Mouse (Mus musculus): ENCODE results near the gene Nek6. TPM values are rescaled to one million over a fixed set of nuclear protein-coding genes. Genes with fewer than 3 reads are reported as not detected.
A peak's percentile ranks its signal among the peaks of the same experiment; 100 is the strongest.

Gene Nek6
- polyA plus RNA-seq, 1 experiment, result 27.6 TPM

DNA sequence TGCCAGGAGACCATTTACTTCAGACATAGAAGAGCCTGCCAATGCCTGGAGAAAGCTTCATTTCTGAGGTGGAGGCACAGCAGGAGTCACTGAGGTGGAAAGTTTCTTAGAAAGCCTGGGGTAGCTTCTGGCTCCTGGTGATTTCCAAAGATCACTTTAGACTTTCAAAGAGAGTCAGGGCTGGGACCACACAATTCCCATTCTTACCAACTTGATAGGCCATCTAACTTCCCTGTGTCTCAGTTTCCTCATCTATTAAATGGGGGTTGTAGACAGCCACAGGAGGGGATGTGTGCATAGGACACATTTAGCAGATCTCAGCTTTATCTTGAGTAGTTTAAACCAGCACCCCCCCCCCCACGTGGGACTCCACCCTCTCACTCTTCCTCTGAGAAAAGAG lies 30.9 kb downstream of the Nek6 start:
- TF ChIP-seq POLR2A (IDR thresholded peaks at IDR 0.05; ENCODE audit: borderline replicate concordance, extremely low read depth, low read depth, low read length), result no peak
- no peak for TF ChIP-seq CTCF (IDR thresholded peaks at IDR 0.05; ENCODE audit: insufficient read depth, low read length)
- no peak overlapping the region for H3K4me3 ChIP-seq (replicated peaks; ENCODE audit: extremely low read depth, low read depth, low read length)
- H3K4me1 ChIP-seq (ENCODE audit: control insufficient read depth, insufficient read depth, low read length), result peaks cover 18% of the 10 kb centered on the region
- DNase-seq, result no peak
- WGBS, result 13% methylated on average over 1 of the region's 1 CpGs

- DNase-seq, result no peak
- TF ChIP-seq POLR2A (IDR thresholded peaks at IDR 0.05; ENCODE audit: borderline replicate concordance, extremely low read depth, low read depth, low read length) (no peak), CTCF (IDR thresholded peaks at IDR 0.05; ENCODE audit: insufficient read depth, low read length) (no peak)
- no peak overlapping the region for H3K4me3 ChIP-seq (replicated peaks; ENCODE audit: extremely low read depth, low read depth, low read length)
- H3K4me1 ChIP-seq (ENCODE audit: control insufficient read depth, insufficient read depth, low read length), result peaks cover 18% of the 10 kb centered on the region
- WGBS, result 90% methylated on average over 2 of the region's 2 CpGs
Observed at GRCm38 (mm10) chr2:38543158-38543557, 31.7 kb downstream of the Nek6 start.

DNA sequence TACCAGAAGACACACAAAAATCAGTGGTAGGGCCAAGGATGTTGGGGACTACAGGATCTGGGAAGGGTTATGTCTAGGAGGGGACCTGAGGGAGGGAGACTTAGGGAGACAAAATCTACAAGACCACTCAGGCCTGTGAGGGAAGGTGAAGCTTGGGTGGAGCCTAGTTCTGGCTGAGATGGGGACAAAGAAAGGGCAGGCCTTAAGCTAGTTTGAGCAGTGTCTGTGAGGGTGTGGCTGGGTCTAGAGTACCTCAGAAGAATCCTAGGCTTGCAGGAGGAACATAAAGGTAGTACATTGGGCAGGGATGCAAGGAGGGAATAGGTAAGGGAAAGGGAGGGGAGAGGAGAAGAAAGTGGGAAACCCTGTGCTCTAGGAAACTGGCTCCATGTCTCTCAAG lies 32.9 kb downstream of the Nek6 start:
- Histone ChIP-seq H3K4me3 (replicated peaks; ENCODE audit: extremely low read depth, low read depth, low read length) (no peak overlapping the region), H3K4me1 (ENCODE audit: control insufficient read depth, insufficient read depth, low read length) (peaks cover 18% of the 10 kb centered on the region)
- no peak for TF ChIP-seq CTCF (IDR thresholded peaks at IDR 0.05; ENCODE audit: insufficient read depth, low read length)
- no peak for TF ChIP-seq POLR2A (IDR thresholded peaks at IDR 0.05; ENCODE audit: borderline replicate concordance, extremely low read depth, low read depth, low read length)
- DNase-seq, result no peak

GRCm38 (mm10) chr2:38544982-38545381 lies 33.5 kb downstream of the Nek6 start:
- 58% methylated on average over 6 of the region's 6 CpGs for WGBS
- no peak for DNase-seq
- H3K4me3 ChIP-seq (replicated peaks; ENCODE audit: extremely low read depth, low read depth, low read length), result no peak overlapping the region
- TF ChIP-seq CTCF (IDR thresholded peaks at IDR 0.05; ENCODE audit: insufficient read depth, low read length), result no peak
- TF ChIP-seq POLR2A (IDR thresholded peaks at IDR 0.05; ENCODE audit: borderline replicate concordance, extremely low read depth, low read depth, low read length), result no peak
- H3K4me1 ChIP-seq (ENCODE audit: control insufficient read depth, insufficient read depth, low read length), result peaks cover 18% of the 10 kb centered on the region

GRCm38 (mm10) chr2:38545706-38546105 lies 34.3 kb downstream of the Nek6 start:
- TF ChIP-seq POLR2A (IDR thresholded peaks at IDR 0.05; ENCODE audit: borderline replicate concordance, extremely low read depth, low read depth, low read length), result no peak
- no peak for TF ChIP-seq CTCF (IDR thresholded peaks at IDR 0.05; ENCODE audit: insufficient read depth, low read length)
- H3K4me3 ChIP-seq (replicated peaks; ENCODE audit: extremely low read depth, low read depth, low read length), result no peak overlapping the region
- DNase-seq, result no peak

GRCm38 (mm10) chr2:38546222-38546621 lies 34.8 kb downstream of the Nek6 start:
- 27% methylated on average over 6 of the region's 6 CpGs for WGBS
- Histone ChIP-seq H3K4me3 (replicated peaks; ENCODE audit: extremely low read depth, low read depth, low read length) (no peak overlapping the region), H3K4me1 (ENCODE audit: control insufficient read depth, insufficient read depth, low read length) (peaks cover 18% of the 10 kb centered on the region)
- no peak for TF ChIP-seq POLR2A (IDR thresholded peaks at IDR 0.05; ENCODE audit: borderline replicate concordance, extremely low read depth, low read depth, low read length)
- no peak for TF ChIP-seq CTCF (IDR thresholded peaks at IDR 0.05; ENCODE audit: insufficient read depth, low read length)
- DNase-seq, result peak; percentile 56

More at GRCm38 (mm10) chr2:38545706-38546105, 34.3 kb downstream of the Nek6 start:
- H3K4me1 ChIP-seq (ENCODE audit: control insufficient read depth, insufficient read depth, low read length), result peaks cover 18% of the 10 kb centered on the region

DNA sequence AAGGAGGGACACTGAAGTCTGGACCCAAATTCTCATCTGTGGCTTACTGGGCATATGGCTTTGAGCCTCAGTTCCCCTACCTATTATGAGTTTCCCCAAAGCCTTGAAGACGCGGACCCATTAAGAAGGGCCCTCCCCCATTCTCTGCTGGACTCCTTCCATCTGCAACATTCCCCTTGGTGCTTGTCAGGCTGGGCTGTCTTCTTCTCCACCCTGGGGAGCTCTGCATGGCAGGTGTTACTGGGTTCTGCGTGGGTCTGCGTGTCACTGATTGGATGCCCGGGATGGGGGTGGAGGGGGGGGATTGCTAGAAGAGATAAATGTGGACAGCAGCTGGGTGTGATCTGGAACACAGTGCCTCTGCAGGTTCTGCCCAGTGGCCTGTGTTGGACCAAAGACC lies 35.3 kb downstream of the Nek6 start:
- WGBS, result 54% methylated on average over 5 of the region's 5 CpGs
- TF ChIP-seq POLR2A (IDR thresholded peaks at IDR 0.05; ENCODE audit: borderline replicate concordance, extremely low read depth, low read depth, low read length), result no peak
- no peak for TF ChIP-seq CTCF (IDR thresholded peaks at IDR 0.05; ENCODE audit: insufficient read depth, low read length)
- DNase-seq, result no peak
- no peak overlapping the region for H3K4me3 ChIP-seq (replicated peaks; ENCODE audit: extremely low read depth, low read depth, low read length)
- peaks cover 18% of the 10 kb centered on the region for H3K4me1 ChIP-seq (ENCODE audit: control insufficient read depth, insufficient read depth, low read length)

DNA sequence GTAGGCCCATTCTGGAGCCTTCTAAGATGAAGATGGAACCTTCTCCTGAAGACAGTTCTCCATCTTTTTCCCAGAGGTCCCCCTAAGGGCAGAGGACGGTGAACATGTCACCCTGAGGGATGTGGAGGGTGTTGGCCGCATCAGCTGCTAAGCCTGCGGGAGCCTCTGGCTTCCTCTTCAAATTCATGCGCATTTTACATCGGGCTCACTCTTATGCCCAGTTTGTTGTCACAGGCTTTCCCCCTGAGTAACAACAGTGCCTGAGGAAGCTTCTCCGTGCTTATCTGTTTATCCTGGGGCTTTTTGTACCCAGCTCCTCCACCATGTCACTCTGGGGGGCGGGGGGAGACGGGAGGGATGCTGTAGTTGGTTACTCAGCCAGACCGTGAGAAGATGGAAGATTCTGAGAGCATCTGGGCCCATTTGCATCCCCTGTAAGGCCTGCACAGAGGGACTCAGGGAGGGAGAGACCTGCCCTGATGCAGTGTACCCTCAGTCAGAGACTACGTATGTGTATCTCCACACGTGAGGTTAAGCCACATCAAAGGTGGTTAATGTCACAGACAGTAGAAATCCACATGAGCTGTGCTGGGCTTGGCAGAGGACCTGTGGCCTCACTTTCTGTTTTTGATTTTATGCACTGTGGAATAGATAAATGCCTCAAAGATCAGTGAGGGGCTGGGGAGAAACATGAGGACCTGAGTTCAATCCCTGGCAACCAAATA lies 36.5 kb downstream of the Nek6 start:
- H3K4me3 ChIP-seq (replicated peaks; ENCODE audit: extremely low read depth, low read depth, low read length), result no peak overlapping the region
- TF ChIP-seq POLR2A (IDR thresholded peaks at IDR 0.05; ENCODE audit: borderline replicate concordance, extremely low read depth, low read depth, low read length) (no peak), CTCF (IDR thresholded peaks at IDR 0.05; ENCODE audit: insufficient read depth, low read length) (no peak)
- WGBS, result 79% methylated on average over 11 of the region's 11 CpGs
- DNase-seq, result no peak
- H3K4me1 ChIP-seq (ENCODE audit: control insufficient read depth, insufficient read depth, low read length), result peaks cover 18% of the 10 kb centered on the region

- H3K4me1 ChIP-seq (ENCODE audit: control insufficient read depth, insufficient read depth, low read length), result peaks cover 2% of the 10 kb centered on the region; the same call in 1 of the 2 replicates
- 95% methylated on average over 15 of the region's 15 CpGs for WGBS
- DNase-seq, result no peak
- TF ChIP-seq POLR2A (IDR thresholded peaks at IDR 0.05; ENCODE audit: borderline replicate concordance, extremely low read depth, low read depth, low read length) (no peak), CTCF (IDR thresholded peaks at IDR 0.05; ENCODE audit: insufficient read depth, low read length) (no peak)
- H3K4me3 ChIP-seq (replicated peaks; ENCODE audit: extremely low read depth, low read depth, low read length), result no peak overlapping the region
Observed at GRCm38 (mm10) chr2:38552004-38552443, 40.6 kb downstream of the Nek6 start.
